Mouse (Mus musculus): ENCODE data around the gene Wdr38. TPM values are rescaled to one million over a fixed set of nuclear protein-coding genes. Genes with fewer than 3 reads are reported as not detected.

Wdr38 gene
- polyA plus RNA-seq (2012; ENCODE audit: low replicate concordance): 0.33 and 0.34 TPM in 2 replicates

GRCm38 (mm10) chr2:38997386-38998374, at the start of gene Wdr38:
TSS of gene Wdr38 (plus strand) at chr2:38997476.

DNA sequence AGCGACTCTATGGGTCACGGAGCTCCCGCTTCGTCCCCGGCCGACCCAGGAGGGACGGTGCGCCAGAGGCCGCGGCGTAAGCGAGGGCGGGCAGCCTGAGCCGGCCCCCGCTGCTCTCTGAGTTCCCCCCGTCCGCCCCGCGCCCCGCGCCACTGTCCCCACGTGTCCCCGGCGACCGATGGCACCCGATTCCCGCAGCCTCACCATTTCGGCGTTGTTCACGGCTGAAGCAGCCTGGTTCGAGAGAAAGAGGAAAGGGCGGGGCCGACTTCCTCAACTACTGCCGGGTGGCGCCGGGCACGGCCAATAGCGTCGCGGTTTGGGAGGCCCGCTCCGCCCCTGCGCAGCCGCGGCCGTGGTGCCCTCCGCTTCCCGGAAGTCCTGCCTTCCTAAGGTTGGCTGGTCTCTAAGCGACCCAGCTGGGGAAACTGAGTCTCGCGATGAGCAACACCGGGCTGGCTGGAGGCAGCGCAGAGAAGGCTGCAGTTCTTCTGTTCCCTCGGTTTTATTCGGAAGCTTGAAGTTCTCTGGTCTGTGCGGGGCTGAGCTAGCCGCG, 7.7 kb downstream of the Wdr38 start, which contains the start of gene Arpc5l:
Arpc5l (plus strand) TSS at position 469 of the 556 bp plus-strand sequence.

GRCm38 (mm10) chr2:39005574-39006079, 8.4 kb downstream of the Wdr38 start, which contains the start of gene Rpl35:
TSS of gene Rpl35 (minus strand) at chr2:39005624.

Other genes with a start within 250 kb of the Wdr38 start
- gene Nr6a1, start 69.8 kb upstream of the Wdr38 start, polyA plus RNA-seq (2012; ENCODE audit: low replicate concordance): 0.37 and 0.49 TPM in 2 replicates
- 0.08 and 0.16 TPM in 2 replicates for gene Olfml2a, start 65.5 kb upstream of the Wdr38 start, polyA plus RNA-seq (2012; ENCODE audit: low replicate concordance)
- gene Arpc5l, start 7.9 kb downstream of the Wdr38 start, polyA plus RNA-seq (2012; ENCODE audit: low replicate concordance): 170 and 283 TPM in 2 replicates
- gene Rpl35, start 8.1 kb downstream of the Wdr38 start, polyA plus RNA-seq (2012; ENCODE audit: low replicate concordance): 118 and 307 TPM in 2 replicates
- 2.8 and 3.7 TPM in 2 replicates for gene Golga1, start 68.1 kb downstream of the Wdr38 start, polyA plus RNA-seq (2012; ENCODE audit: low replicate concordance)
- 58.5 and 296 TPM in 2 replicates for gene Scai, start 193.3 kb downstream of the Wdr38 start, polyA plus RNA-seq (2012; ENCODE audit: low replicate concordance)
- gene Ppp6c, start 229.0 kb downstream of the Wdr38 start, polyA plus RNA-seq (2012; ENCODE audit: low replicate concordance): 2.5 and 8.0 TPM in 2 replicates